Mouse (Mus musculus) mesoderm, embryonic 11.5 days (tissue): ENCODE data around the gene Vps51.
"Not testable (repeated sequence)": the region's sequence is repeated elsewhere in the genome, so short reads cannot be mapped to it uniquely, and the experiment has no call there.

ENCODE experiments used
- DNase-seq: peaks from one replicate; pipeline ENCODE4 v3.0.0-alpha.2; 2012; ENCODE audit warnings: low read depth, low spot score

Vps51 gene

DNA sequence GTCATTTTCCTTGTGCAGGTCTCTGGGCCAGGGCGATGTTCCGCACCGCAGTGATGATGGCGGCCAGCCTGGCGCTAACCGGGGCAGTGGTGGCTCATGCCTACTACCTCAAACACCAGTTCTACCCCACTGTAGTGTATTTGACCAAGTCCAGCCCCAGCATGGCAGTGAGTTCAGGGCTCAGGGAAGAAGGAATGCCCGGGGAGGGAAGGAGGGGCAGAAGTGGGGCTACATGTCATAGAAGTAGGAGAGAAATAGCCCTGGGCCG lies 29.2 kb downstream of the Vps51 start:
- DNase-seq = no peak

DNA sequence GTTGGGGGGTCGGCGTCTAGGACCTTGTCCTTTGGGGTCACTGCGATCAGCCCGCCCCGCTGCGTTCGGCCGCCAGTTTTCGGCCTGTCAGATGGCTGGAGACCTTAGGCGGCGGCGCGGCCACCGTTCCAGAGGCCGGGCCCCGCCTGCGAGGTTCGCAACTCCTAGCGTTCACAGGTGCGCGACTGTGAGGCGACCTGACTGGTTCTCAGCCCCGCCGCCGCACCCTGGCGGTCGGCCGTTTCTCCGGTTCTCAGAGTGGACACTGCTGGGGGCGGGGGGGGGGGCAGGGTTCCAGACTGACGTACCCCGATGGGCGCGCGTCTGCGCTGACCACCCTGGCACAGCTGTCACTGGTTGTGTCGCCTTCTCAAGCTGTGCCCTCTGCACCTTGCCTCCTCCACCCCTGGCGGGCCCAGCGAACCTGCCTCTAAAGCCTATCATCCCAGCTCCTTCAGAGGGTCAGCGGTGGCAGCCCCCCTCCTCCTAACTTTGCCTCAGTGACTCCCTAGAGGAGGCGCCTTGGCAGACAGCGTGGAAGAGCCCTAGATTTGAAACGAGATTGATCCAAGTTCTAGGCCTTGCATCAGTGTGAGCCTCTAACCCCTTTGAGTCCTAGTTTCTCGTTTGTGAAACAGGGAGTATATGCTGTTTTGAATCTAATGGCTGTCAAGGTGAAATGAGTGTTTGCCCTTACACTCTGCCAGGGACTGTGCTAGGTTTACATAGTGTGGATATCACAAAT lies 29.7 kb downstream of the Vps51 start:
- DNase-seq = no peak

DNA sequence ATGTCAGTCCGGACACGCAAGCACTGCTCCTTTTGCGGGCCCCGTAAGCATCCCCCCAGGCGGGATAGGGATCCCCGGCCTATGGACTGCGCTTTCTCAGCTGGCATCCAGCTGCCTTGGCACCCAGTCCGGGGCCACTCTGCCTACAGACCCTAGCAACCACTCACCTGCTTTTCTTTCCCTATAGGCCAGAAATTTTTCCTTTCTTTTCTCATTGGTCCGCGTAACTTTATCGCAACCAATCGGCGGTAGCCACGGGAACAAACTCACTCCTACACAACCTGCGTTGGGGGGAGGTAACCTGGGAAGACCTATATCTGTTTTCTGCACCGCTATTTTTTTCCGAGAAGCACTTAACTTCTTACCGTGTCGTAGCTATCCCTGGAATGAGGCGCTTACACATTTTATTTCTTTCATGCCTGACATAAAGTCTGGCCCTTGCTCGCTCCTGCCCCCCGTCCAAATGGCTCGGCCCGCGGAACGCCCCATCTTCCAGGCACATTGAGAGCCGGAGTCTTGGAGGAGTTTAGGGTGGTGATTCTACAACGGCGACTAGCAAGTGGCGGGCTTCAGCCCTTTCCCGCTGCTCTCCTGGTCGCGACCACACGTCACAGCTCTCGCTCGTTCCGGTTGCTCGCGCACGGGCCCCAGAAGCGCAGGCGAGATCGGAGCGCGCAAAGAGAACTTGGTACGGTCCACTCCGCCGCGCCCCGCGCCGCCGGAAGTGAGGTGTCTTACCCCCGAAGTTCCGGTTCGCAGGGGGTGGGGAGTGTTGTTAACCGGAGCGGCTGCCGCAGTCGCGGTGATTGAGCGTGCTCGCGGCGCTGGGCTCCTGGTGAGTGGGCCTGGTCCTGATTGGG lies 30.5 kb downstream of the Vps51 start, which contains the start of gene Syvn1:
Syvn1 (plus strand) TSS at position 283 of the 860 bp plus-strand sequence.
- DNase-seq = peak; percentile 96

DNA sequence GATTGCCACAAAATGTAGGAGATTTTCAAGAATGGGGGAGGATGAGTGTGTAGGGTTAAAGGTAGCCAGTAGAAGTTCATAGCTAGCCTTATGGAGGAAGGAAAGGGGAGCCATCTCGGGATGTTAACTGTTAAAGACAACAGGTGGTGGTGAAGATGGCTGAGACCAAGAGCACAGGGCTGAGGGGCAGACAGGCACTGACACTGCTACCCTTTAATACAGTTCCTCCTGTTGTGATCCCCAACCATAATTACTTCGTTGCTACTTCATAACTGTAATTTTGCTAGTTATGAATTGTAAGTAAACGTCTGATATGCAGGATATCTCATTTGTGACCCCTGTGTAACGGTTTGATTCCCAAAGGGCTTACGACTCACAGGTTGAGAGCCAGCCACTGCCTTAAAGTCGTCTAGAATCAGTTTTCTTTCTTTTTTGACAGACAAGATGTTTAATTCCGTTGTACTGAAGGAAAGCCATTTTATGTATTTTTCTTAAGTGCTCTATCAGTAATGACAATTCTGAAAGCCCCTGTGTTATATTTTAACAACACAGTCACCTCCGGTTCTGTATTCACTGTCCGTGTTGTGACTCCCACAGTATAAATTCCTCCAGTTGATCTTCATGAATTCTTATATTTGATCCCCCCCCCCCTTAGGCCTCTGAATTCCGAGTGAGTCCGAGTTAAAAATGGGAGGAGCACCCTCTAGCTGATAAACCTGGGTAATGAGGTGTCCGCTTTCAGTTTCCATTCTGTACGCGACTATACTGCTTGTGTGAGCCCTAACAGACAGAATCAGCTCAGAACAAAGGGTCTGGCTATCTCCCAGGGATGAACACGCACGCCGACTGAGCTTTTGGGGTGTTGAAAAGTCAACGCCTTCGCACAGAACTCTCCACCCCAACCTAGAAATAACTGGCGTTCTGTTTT lies 31.4 kb downstream of the Vps51 start:
- DNase-seq = no peak

DNA sequence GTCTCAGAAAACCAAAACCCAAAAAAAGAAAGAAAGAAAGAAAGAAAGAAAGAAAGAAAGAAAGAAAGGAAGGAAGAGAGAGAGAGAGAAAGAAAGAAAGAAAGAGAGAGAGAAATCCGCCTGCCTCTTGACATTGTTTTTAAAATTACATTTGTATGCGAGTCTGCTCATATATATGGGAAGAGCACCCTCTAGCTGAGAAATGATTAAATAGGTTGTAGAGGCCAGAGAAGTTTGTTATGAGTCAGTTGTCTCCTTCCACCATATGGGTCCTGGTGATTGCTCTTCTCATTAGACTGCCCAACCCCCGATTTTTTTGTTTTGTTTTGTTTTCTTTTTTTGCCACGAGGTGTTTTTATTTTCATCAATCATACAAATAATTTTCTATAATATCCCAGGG lies 32.9 kb downstream of the Vps51 start:
- not testable (repeated sequence) for DNase-seq

DNA sequence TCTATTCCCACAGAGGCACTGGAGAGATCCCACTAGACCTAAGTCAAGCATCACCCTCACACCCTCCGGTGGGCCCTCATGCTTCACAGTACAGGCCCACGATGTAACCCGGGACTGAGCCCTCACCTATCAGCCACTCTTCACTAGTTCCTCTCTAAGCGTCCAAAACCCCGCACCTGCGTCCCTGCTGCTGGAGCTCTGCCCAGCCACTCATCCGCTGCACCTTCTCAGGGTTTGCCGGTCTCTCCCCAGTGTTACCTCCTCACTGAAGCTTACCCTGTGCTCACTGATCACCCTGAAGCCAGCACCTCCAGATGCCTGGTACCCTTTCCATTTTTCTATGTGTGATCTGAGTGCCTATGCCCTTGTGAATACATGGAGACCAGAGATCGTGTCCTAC lies 34.7 kb downstream of the Vps51 start:
- no peak for DNase-seq

DNA sequence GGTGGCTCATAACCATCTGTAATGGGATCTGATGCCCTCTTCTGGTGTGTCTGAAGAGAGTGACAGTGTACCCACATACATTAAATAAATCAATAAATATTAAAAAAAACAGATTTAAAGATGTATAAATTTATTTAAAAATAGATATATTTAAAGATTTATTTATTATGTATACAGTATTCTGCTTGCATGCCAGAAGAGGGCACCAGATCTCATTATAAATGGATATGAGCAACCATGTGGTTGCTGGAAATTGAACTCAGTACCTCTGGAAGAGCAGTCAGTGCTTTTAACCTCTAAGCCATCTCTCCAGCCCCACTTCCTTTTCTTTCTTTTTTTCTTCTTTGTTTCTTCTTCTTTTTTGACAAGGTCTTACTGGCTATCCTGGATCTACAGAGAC lies 37.0 kb downstream of the Vps51 start:
- DNase-seq = no peak

DNA sequence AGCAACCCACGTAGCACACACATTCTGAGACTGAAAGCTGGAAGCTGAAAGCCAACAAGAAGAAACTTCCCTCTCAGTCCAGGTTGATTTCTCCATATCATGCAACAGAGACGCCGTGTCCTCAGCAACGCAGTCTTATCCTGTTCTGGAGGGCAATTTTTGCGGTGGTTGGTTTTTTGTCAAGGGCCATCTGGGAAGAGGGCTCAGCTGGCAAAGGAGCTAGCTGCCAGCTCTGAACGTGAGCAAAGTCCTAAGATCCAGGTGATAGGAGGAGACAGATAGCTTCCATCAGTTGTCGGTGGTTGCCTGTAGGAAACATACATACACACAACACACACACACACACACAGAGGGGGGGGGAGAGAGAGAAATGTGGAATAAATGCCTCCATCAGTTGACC lies 38.7 kb downstream of the Vps51 start:
- no peak for DNase-seq

DNA sequence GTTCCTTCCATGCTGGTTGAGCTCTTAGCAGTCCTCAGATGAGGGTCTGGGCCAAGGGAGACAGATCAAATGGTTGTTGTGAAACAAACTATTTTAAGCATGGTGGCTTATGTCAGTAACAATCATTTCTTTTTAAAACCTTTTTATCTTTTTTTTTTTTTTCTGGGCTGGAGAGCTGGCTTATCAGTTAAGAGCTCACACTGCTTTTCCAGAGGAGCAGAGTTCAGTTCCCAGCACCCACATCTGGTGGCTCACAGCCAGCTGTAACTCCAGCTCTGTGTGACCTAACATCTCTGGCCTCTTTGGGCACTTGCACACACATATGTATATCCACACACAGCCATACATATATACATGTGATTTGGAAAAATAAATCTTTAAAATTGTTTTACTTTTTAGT lies 39.3 kb downstream of the Vps51 start:
- DNase-seq = no peak

DNA sequence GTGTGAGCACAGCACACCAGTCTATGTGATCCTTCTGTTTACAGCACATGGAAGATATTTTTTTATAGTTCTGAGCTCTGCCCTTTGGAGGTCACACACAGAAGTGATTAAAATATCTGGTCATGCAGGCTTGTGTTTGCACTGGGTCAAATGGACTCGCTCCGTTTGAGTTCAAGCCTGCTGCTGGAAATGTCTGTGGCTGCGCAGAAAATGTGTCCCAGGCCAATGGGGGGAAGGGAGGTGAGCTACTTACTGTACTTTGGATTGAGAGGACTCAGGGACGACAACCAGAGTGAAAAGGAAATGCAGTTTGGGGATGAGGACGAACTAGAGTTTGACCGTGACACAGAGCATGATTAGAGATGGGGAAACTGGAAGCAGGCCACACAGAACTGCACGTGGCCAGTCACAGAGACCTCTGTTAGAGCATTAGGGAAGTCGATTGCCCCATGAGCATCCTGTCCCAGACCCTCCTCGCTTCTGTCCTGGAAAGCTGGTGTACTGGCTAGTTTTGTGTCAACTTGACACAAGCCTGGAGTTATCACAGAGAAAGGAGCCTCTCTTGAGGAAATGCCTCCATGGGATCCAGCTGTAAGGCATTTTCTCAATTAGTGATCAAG lies 41.0 kb downstream of the Vps51 start:
- no peak for DNase-seq

DNA sequence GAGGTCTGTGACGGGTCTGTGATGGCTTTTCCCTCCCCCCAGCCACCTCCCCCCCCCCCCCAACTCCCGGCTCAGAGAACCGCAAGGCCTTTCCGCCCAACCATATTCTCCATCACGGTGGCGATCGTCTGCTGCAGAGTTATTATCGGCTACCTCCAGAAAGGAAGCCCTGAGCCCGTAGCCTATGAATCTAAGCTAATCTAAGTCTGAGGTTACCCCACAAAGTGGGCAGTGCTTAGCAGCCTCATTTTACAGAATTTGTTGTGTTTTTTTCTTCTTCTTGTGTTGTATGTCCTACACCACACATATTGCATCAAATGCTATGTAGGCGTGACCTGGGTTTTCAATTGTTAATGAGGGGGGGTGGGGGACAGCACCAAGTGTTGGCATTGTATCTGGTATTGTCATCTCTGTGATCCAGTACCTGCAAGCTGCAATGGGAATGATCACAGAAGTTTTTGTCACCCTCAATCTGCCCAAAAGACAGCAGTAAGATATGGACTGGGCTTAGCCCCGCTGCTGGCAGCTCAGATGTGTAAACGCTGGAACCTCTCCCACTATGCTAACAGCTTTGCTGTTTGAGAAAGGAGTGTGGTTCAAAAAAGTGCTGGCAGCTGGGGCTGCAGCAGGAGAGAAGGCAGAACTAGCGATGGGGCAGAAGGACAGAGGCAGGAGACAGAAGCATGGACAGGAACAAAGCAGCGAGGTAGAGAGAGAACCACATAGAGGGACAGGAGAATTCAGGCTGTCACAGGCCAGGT lies 46.3 kb downstream of the Vps51 start:
- DNase-seq = no peak

DNA sequence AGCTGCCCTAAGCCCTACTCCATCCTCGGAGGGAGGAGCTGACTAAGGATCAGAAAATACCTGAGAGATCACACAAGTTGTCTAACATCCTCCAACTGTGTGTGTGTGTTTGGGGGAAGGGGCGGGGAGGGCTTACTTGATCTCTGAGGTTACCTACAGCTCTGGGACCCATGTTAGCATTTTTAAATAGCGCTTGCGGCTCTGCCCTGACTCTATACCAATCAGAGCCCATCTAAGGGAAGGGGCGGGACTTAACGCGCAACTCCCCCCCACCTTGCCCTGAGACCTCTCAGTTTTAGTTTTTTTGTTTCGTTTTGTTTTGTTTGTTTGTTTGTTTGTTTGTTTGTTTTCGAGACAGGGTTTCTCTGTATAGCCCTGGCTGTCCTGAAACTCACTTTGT lies 47.6 kb downstream of the Vps51 start:
- DNase-seq = no peak

DNA sequence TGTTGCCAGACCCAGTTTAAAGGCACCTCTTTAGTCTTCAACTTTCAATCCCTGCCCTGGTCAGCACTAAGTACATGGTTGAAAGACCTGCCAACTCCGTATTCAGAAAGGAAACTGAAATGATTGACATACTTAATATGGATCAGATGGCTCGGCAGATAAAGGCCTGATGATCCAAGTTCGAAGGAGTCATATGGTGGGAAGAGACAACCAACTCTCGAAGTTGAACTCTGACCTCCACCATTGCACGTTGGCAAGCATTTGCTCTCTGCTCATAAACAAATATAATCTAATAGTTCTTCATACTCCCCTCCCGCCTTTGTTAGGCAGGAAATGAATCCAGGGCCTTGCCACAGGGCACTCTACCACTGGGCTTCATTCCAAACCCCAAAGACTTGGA lies 48.0 kb downstream of the Vps51 start:
- DNase-seq = no peak

DNA sequence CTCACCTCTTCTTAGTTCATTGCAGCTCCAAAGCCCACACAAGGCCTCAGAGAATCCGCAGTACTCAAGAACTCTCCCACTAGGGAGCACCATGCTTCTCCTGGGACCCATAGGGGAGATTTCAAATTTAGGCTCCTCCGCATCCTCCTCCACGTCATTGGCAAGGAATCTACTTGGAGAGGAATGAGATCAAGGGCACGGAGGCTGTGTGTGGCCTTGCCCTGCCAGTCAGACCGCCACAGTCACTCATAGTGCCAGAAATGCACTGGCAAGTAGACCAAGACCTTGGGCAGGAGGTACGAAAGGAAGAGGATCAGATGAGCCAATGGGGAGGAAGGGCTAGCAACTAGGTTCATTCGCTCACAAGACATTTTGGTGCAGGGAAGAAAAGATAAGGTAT lies 53.1 kb downstream of the Vps51 start:
- DNase-seq = no peak

DNA sequence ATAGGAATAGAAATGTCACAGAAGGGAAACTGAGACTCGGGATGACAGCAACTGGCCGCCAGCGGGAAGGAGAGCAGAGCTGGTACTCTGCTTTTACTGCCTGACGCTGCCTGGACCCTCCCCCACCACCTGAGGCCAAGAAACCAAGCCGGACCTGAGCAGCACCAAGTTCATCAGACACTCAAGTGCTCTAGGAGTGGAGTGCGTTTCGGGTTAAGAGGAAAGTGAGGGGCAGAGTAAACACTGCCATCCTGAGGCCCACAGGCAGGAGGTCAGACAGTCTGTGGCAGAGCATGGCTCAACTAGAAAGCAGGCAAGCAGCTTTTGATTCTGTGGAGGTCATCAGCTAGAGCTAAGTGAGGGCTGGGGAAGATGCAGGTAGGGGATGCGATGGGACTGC lies 54.0 kb downstream of the Vps51 start:
- no peak for DNase-seq

DNA sequence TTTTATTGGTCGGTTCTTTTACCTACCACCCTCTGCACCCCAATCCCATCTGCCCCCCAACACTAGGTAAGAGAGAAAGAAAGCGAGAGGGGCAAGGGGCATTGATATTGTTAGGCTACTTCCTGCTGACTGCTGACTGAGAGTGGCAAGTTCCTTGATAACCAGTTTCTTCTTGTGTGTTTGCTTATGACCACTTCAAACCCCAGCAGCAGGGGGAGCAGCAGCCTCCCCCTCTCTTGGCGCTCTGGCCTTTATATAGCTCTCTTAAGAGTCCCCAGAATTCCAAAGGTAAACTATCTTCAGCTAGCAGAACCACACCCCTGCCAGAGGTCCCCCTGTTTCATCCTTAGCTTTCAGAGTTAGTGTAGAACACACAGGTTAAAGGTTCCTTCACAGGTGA lies 56.8 kb downstream of the Vps51 start:
- DNase-seq = no peak

DNA sequence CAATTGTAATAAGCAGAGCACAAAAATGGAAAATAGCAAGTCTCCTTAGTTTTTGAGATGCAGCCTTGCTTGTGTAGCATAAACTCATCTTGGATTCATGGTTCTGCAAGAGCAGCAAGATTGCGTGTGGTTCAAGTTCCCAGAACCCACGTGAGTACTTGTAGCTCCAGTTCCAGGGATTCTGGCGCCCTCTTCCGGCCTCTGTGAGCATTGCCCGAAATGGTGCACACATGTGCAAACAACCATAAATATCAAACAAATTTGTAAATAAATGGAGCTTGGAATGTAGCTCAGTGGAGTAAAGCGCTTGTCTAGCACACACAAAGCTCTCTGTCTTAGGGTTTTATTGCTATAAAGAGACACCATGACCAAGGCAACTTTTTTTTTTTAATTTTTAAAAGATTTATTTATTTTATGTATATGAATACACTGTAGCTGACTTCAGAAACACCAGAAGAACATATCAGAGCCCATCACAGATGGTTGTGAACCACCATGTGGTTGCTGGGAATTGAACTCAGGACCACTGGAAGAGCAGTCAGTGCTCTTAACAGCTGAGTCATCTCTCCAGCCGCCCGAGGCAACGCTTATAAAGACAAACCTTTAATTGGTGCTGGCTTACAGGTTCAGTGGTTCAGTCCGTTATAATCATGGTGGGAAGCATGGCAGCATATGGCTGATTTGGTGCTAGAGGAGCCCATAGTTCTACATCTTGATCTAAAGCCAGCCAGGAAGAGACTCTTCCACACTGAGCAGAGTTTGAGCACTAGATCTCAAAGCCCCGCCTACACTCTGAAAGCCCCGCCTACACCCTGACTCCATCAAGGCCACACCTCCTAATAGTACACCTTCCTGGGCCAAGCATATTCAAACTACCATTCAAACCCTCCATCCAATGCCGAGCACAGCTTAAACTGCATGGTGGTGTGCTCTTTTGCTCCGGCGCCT lies 58.6 kb downstream of the Vps51 start:
- DNase-seq = peak; percentile 90
